Mouse (Mus musculus) thymus, postnatal 14 days (tissue): ENCODE measurements around the gene Slc16a6.

Experiments
- DNase-seq: peaks from one replicate; pipeline ENCODE4 v3.0.0; 2021

The Slc16a6 gene

DNA sequence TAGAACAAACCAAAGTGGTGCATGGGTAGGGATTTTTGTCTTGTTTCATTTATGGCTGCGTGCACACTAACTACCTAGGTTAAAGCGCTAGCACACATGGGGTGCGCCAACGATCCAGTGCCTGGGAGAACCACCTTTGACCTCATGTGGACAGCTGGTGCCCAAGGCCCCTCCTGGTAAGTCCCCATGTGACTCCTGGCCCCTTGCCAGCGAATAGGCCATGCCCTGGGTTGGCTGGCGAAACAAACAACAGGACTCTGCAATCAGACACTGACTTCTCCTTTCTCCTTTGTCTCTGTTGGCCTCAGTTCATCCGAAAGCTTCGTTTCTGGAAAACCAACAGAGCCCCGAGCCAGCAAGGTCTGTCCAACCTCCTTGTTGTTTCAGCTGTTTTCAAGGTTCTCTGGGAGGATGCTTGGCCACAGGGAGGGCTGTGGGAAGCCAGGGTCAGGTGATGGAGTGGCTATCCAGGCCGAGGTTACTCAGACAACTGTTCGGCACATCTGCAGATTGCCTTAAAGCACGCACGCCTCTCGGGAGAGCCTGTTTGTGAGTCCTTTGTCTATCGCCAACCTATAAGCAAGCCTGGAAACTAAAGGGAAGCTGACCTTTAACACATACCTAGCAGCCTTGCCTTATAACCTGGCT is 12.1 kb upstream of the Slc16a6 start:
- DNase-seq, result no peak

DNA sequence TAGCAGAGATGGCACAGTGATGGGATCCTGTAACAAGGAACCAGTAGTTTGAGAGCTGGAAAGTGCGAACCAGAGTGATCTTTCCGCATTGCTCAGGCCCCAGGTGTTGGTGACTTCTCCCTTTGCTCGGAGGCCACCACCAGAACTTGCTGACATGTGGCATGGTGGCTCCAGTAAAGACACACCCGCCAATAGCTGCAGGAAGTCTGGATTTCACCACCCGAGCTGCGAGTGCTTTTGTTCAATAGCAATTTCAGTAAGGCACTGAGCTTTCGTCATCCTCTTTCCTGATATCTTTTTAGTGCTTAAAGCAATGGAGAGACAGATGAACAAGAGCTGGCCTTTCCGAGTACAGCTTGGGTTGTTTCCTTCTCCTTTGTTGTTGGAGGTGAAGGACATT is 7.0 kb upstream of the Slc16a6 start:
- no peak for DNase-seq

DNA sequence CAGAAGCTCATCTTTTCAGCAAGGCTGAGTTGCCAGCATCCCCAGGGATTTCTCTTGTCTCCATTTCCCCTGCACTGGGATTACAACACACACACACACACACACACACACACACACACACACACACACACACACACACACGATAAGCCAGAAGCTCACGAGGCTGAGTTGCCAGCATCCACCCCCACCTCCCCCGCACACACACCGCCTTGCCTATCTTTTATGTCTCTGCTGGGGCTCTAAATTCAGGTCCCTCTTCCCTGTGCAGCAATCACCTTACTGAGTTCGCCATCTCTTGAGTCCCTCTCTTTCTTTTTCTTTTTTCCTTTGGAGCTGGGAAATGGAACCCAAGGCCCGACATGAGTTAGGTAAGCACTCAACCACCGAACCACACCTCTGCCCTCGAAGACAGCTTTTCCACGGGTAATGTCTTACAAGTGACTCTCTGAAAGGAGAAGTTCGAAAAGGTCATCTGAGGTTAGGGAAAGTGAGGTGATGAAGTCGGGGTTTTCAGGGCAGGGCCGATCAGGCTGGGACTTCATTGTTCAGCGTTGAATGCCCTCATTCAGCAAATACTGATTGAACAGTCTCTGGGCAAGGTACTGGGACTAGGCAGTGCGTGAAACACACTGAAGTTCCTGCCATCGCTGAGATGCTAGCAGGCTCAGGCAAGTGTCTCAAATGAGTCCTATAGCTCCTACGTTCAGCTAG is 6.3 kb upstream of the Slc16a6 start:
- DNase-seq, result no peak

DNA sequence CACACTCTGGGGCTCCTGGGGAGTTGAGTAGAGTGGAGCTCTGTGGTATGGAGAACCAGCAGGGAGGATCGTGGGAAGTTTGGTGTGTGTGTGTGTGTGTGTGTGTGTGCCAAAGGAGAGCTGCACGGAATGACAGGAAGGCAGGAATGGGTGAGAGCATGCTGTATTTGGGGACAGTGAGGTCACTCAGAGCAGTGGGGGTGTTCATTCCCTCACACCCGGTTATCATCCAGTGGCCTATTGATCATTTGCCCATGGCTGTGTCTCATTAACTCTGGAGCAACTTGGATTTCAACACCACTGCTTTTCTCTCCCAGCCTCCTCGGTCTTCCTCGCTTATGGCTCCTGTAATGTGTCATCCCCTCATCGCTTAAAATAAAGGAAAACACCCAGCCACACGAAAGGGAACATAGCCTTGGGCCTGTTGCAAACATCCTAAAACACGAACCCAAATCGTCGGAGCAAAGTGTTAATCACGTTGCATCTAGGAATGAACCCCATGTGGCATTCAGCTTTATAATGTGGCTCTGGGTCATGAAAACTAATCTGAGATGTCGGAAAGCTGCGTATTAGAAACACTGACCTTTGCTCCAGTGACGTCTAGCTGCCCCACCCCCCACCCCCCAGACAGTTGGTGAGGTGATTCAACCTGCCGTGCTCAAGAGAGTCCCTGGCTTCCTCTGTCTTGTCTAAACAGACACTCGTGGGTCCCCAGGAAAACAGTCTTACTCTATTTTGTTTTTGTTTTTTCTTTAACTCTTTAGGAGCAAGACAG is 4.4 kb upstream of the Slc16a6 start:
- DNase-seq, result no peak

DNA sequence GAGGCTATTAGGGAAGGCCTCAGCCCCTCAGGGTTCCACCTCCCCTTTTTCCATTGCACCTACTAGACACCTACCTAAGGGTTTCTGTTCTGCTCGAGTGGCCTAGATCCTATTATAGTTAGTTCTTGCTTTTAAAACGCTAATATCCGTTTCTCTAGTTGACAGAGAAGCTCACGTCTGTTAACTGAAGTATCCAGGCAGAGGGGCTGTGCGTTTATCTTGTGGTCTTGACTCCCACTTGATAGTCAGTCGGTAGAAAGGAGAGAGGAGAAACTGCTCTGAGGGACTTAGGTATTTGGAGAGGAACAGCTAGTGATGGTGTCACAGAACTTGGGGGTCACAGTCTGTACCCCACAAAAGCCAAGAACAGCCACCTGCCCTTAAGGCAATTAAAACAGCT is 3.3 kb upstream of the Slc16a6 start:
- no peak for DNase-seq

DNA sequence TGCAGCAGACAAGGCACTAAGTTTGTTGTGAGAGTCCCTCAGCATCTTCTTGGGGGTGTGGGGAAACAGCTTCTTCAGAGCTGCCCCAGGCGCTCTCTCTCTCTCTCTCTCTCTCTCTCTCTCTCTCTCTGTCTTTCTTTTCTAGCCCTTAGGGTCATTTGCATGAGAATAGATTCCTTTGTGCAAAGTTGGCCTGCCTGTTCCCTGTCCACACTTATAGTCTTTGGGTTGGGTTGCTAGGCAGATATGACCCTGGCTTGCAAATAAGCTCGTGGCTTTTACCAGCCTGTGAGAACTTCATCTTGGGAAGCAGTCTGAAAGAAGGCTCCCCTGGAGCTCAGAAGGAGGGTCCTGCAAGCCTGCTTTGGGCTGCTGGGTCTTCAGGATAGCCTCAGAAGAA is 2.8 kb upstream of the Slc16a6 start:
- no peak for DNase-seq

DNA sequence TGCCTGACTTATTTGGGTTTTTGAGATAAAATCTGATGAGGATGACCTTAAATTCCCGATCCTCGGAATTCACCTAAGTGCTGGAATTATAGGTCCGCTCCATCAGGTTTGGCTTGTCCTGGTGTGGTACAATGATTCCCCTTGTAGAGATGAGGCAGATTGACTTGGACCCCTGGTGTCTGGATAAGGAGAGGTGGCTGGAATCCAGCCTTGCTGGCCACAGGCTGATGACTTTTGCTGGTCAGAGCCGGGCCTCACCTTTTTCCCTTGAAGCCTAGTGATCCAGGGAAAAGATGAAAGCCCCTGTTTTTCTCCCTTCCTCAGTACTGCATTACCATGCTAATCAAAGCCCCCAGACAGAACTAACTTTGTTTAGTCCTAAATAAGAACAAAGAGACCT is 2.3 kb upstream of the Slc16a6 start:
- no peak for DNase-seq

DNA sequence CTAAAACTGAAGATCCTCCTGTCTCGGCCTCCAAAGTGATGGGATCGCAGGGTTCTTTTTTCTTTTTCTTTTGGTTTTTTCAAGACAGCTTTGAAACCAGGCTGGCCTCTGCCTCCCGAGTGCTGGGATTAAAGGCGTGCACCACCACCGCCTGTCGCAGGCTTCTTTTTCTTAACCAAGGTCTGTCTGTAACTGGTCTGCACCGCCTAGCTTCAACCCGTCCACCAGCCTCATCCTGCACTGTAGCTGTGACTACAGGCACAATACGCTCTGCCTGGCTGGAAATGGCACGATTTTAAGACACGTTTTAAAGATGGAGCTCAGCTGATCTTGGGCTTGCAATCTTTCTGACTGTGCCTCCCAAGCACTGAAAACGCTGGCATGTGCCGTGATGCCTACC is 1.4 kb upstream of the Slc16a6 start:
- no peak for DNase-seq

DNA sequence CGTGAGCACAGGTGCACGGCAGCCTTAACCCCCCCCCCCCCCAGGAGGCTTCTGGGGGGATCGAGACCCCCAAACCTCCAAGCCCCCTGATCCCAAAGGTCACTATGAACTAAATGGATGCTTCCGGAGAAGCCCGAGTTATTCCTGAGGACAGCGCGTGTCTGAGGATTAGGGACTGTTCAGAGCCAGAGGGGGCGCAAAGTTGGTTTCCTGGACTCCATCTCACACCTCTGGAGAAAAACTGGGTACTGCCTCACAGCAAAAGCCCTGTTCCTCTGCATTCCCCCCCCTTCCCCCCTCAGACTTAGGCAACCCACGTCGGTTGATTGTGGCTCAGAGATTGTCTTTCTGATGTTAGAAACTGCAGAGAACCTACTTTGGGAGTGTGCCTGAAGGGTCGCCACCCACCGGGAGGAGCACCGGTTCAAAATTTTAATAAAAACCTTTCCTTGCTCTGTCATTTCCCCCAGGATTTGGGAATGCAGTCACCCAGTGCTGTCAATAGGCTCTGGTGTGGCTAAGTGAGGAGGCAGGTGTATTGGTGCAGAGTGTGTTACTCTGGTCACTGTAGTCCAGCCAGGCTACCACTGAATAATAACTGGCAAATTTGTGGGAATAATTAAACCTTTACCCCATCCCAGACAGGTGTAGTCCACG is 816 bp upstream of the Slc16a6 start:
- no peak for DNase-seq

DNA sequence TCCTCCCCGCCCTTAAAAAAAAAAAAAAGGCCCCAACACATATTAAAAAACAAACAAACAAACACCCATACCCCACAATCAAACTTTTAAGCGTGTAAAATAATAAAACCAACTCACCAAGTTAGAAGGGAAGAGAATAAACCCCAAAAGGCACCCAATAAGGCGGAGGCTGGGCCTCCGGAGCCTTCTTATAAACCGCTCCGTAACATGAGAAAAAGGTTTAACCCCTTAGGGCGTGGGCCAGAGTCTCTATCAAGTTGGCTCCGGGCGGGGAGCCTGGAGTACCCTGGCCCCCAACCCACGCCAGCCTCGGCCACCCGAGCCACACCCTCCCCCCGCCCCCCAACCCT is 602 bp downstream of the Slc16a6 start:
- no peak for DNase-seq

DNA sequence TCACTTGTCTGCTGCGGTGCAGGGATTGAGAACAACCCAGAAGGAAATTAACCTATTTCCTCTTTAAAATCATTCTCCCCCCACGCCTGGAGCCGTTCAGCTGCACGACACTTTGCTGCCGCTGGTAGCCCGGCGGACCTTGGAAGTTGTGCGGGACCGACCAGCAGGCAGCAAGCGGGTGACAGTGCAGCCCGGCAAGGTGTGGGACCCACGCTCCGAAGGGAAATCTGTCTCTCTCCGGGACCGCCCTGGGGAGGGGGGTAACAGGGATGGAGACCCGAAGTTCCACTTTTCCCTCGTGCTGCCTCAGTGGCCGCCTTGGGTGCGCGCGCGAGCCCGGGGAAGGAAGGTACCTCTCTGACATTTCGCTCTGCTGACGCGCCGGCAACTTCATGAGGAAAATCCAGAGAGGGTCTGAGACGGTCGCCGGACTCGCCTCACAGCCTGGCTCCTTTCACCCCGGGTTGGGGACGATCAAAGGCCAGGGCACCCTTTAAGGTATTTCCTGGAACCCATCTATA is 1.2 kb downstream of the Slc16a6 start:
- DNase-seq, result peak; percentile 64

DNA sequence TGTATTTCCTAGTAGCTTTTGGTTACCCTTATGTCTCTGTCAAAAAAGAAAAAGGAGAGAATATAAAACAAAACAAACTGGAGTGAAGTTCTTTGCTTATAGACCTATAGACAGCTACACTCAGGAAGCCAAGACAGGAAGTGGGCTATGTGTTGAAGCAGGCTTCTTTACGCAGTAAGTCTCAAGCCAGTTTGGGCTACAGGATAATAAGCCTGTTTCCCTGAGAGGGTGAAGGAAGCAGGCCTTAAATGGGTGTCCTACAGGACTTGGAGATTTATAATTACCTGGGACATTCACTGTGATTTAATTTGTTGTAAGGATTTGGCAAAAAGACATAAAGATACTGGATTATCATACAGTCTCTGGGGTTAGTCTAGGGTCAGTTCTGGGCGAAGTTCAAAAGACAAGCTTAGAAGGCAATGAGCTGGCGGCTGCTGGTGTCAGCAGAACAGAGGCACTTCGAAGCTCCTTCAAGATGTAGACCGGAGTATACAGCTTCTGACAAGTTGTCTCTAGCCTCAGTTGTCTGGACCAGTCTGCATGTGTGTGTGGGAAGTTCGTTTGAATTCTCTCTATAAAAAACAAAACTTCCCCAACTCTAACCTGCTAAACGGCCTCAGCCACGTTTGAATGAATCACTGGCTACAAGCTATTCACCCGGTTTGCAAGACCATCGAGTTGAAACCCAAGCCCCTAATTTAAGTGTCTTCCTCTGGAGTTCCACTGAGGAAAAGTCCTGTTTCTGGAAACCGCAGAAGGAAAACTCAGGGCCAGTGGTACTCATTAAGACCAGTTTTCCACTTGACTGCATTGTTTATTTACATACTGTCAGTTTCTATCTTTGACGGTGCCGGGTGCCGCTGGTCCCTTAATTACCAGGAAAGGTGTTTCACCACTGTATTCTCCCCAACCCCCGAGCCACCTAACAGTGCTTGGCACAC is 2.2 kb downstream of the Slc16a6 start:
- DNase-seq, result peak; percentile 50

DNA sequence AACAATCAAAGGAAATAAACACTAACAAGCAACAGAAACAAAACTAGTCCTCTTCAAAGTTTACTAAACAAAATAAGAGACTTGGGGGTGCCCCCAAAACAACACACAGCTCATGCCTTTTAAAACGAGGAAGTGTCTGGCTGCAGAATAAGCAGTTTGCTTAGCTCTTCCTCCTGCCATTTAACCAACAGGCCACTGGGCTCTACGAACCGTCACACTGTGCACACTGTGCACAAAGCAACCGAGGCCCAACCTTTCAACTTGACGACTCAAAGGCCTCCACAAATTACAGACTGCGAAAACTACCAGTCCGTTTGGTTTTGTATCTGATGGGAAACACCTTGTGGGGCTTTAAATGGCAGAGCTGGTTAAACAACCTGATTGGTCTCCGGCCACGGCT is 3.2 kb downstream of the Slc16a6 start:
- DNase-seq, result peak; percentile 25

DNA sequence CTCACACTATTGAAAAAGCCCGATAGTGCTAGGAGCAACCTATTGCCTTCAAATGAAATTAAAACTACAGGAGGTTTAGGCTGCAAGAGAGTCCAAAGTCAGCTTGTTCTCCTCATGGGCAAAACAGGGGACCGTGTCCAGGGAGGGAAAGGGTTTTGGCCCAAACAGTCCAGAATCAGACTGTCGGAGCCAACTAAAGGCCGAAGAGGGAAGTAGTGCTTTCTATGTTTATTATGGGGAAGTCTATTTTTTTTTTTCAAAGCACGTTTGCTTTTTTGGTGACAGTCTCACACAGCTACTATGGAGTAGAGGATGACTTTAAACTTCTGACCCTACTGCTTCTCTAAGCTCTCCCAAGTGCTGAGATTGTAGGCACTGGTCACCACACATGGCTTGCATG is 5.3 kb downstream of the Slc16a6 start:
- DNase-seq, result no peak

DNA sequence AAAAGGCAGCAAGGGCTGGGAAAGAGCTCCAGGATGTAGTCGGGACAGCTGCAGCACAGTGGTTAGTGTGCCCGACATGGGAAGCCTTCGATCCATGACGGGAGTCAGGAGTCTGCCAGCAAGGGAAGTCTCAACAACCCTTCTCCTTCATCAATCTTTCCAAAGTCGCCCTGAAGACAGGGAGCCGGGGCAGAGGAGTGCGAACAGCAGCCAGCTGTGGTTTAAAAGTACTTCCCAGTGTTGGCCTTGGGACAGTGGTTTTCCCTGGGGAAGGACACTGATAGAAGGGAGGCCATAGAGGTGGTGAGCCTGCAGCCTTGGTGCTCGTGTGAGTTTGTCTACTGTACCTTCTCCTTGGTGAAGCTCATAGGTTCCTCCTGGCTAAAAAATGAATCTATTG is 6.4 kb downstream of the Slc16a6 start:
- DNase-seq, result no peak

DNA sequence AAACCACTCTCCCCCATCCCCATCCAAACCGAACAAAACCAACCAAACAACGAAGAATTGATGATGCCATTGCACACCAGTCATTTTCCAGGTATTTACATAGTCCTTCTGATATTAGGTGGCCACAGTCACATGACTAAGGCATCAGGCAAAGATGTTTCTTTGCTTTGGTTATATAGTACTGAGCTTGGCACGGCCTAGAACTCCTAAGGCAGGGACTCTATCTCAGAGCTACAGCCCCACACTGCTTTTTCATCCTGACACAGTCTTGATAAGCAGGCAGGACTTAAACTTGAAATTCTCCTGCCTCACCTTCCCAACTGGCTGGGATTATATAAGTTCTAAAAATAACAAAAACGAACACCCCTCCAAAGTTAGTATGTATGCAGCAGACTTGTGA is 8.3 kb downstream of the Slc16a6 start:
- DNase-seq, result no peak

DNA sequence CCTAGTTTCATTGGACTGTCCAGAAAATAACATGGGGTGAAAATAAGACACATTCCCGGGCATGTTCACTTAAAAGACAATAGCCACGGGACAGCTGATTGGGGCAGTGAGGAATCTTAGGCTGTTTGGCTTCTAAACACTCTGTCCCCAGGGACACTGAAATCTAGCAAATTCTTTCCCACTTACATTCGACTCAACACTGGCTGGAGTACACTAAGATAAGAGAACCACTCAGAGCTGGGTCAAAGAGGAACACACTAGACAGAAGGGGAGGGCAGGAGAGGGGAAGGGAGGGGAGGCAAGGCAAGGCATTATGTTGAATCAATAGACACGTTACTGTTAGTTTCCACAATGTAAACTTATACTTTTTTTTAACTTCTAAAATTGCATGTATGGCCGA is 12.8 kb downstream of the Slc16a6 start:
- no peak for DNase-seq

DNA sequence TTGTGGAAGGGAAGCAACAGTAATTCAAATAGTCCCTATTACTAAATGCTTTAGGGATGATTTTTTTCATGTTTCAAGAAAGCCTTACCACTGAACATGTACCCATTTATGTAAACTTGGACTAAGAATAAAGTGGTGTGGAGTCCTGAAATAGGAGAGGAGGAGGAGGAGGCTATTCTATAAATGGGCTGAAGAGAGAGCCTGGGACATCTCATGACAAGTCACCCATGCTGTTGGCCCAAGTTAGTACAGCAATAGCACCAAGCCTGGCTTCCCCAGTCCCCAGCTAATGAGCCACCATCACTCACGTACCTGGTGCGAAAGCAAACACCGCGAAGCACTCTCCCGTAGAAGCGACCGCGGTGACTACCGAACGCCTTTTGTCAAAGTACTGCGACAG is 15.2 kb downstream of the Slc16a6 start:
- DNase-seq, result no peak

DNA sequence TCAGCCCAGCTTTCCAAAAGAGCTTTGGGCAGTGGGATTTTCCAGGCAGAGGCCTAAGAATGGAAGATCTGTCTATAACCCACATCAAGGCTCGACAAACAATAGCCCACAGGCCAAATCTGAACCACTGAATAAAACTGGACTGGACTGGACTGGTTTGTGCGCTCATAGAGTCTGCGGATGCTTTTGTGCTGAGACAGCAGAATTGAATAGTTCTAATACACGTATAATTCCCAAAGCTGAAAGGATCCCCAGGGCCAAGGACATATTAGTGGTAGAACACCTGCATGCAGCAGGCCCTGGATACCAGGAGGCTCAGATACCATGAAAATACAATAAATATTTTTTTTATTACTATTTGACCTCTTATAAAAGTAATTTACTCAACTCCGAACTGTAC is 17.1 kb downstream of the Slc16a6 start:
- no peak for DNase-seq

DNA sequence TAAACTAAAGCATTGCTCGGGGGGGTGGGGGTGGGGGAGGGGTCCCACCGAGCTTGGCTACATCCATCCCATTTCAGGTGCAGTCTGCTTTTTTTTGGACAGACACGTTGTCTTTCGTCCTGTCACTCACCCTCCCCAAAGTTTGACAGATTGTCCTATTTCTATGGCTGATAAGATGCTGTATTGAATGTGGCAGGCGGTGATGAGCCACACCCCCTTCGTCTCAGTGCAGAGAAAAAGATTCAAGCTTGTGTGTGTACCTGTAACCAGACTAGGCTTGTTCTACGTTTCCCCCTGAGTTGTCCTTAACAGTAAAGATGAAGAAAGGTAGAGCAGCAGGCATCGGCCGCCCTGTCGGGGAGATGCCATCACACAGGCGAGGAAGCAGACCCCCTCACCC is 22.2 kb downstream of the Slc16a6 start:
- DNase-seq, result no peak

DNA sequence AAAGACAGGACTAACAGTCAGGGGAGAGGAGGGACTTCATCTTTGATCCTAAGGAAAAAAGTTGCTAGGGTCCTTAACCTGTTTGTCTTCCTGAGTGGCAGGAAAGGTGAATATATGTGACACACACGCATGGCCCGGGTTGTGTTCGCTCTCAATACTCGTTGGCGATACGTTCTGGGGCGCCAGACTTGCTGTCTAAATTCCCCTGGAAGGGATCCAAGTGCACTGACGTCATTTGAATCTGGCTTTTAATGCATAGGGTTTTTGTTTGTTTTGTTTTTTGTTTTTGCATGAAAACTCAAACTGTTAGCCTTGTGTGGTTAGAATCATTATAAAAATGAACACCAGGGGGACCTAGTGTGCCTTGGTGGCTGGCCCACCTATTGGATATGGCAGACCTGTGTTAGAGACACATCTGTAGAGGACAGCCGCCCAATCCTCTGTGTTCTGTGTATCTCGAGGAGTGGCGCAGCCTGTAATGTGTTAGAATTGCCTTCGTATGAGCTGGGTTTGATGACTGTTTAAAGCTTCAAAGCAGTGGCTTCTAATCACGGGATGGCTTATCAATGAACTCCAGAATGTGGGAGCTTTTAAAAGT is 27.9 kb downstream of the Slc16a6 start:
- DNase-seq, result peak; percentile 58

DNA sequence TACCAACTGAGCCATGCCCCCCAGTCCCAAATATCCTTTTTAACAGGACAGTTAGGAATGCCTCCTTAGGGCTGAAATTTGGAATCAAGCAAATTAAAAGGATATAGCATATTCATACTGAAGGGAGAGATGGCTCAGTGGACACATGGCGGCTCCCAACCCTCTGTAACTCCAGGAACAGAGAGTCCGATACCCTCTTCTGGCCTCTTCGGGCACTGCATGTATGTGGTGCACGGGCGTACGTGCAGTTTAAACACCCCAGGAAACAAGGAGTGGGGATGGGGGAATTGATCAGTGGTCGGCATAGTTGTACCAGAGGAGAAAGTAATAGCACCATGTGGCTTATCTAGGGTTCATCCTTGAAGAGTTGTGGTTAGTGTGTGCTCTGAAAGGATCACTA is 28.8 kb downstream of the Slc16a6 start:
- peak; percentile 64 for DNase-seq
